Mouse (Mus musculus): ENCODE results near the gene Rassf10. TPM values are rescaled to one million over a fixed set of nuclear protein-coding genes. Genes with fewer than 3 reads are reported as not detected.
A peak's percentile ranks its signal among the peaks of the same experiment; 100 is the strongest.

Rassf10 gene
- polyA plus RNA-seq, 1 experiment from 2014 or later, result 2.6 TPM

- no peak overlapping the region for H3K4me3 ChIP-seq (ENCODE audit: low read depth, low read length)
- H3K27ac ChIP-seq (ENCODE audit: low read length), result no peak overlapping the region
- peaks cover 6% of the 10 kb centered on the region; the same call in 1 of the 2 replicates for H3K4me1 ChIP-seq (ENCODE audit: insufficient read depth, low read depth, low read length)
- WGBS, result 16% methylated on average over 5 of the region's 5 CpGs
- no peaks in the 10 kb centered on the region for H3K36me3 ChIP-seq (ENCODE audit: insufficient read depth, low read length)
- H3K9ac ChIP-seq (replicated peaks; ENCODE audit: low read depth), result no peak overlapping the region
- no peaks in the 10 kb centered on the region for H3K9me3 ChIP-seq (ENCODE audit: low read length)
- H3K4me2 ChIP-seq (replicated peaks; ENCODE audit: low read depth, low read length), result no peak overlapping the region
- no peak for ATAC-seq
- DNase-seq (ENCODE audit: low spot score), result no peak
- H3K27me3 ChIP-seq (replicated peaks; ENCODE audit: insufficient read depth, low read length), result no peaks in the 10 kb centered on the region
- TF ChIP-seq CTCF (IDR thresholded peaks at IDR 0.05) (no peak), EP300 (IDR thresholded peaks at IDR 0.05) (no peak)
Observed at GRCm38 (mm10) chr7:112983316-112983715, 29.6 kb downstream of the Rassf10 start.

DNA sequence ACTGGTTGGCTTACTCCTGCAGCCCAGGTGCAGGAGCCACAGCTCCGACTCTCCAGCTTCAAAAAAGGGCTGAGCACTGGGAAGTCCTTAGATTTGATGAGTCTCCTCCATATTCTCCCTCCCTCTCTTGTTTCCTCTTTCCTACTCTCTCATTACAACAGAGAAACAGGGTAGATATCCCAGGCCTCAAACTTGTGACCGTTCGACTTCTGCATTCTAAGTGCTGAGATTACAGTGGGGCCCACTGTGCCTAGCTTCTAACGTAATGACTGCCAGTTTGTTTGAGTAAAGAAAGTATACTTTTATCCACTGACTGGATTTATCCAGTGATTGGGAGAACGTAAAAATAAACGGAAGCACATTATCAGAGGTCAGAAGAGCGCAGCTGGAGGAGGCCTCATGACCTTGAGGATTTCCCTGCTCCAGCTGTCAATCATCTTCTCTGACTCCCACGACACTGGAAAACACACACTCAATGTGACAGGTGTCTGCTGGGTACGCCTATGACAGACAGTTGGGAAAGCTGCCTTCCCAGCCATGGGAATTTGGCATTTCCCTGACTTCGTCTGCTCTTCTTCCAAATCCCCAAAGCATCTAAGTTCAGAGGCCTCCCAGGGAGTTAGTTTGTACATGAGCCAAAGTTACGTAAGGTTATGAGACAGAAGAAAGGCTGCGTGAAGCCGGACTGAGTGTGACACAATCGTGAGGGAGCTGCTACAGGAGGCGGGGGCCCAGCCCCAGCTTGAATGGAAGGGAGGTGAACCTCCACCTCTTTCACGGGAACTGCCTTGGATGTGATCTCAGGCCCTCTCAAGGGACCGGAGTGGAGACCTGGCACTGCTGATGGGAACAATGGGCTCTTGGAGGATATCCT, 31.2 kb downstream of the Rassf10 start:
- H3K27ac ChIP-seq (ENCODE audit: low read length), result no peak overlapping the region

DNA sequence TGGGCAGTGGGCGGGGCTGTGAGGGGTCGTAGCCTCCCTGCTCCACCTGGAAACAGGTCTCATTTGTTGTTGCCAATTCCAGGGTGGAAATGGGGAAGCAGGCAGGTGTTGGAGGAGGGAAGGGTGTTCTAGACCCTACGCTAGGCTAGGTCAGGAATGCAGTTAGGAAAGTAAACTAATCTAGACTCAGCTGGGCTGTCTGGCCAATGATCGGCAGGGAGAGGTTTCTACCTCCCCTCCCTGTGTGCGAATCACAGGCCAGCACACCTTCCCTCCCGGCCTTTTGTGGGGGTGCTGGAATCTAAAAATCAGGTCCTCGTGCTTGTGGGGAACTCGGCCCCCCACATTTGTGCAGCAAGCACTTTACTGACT, 31.8 kb downstream of the Rassf10 start:
- Histone ChIP-seq H3K27ac (ENCODE audit: low read length) (no peak overlapping the region), H3K36me3 (ENCODE audit: insufficient read depth, low read length) (no peaks in the 10 kb centered on the region), H3K4me1 (ENCODE audit: insufficient read depth, low read depth, low read length) (peaks cover 6% of the 10 kb centered on the region; the same call in 1 of the 2 replicates), H3K9me3 (ENCODE audit: low read length) (no peaks in the 10 kb centered on the region), H3K4me2 (replicated peaks; ENCODE audit: low read depth, low read length) (no peak overlapping the region), H3K4me3 (ENCODE audit: low read depth, low read length) (no peak overlapping the region), H3K27me3 (replicated peaks; ENCODE audit: insufficient read depth, low read length) (no peaks in the 10 kb centered on the region), H3K9ac (replicated peaks; ENCODE audit: low read depth) (no peak overlapping the region)
- TF ChIP-seq EP300 (IDR thresholded peaks at IDR 0.05) (no peak), CTCF (IDR thresholded peaks at IDR 0.05) (no peak)
- WGBS, result 34% methylated on average over 8 of the region's 8 CpGs
- peak; percentile 13 for DNase-seq (ENCODE audit: low spot score)
- ATAC-seq, result peak; percentile 63

More for the DNA sequence above, 31.2 kb downstream of the Rassf10 start:
- H3K36me3 ChIP-seq (ENCODE audit: insufficient read depth, low read length), result no peaks in the 10 kb centered on the region
- H3K4me3 ChIP-seq (ENCODE audit: low read depth, low read length), result no peak overlapping the region
- DNase-seq (ENCODE audit: low spot score), result peak; percentile 82
- peaks cover 6% of the 10 kb centered on the region; the same call in 1 of the 2 replicates for H3K4me1 ChIP-seq (ENCODE audit: insufficient read depth, low read depth, low read length)
- no peaks in the 10 kb centered on the region for H3K27me3 ChIP-seq (replicated peaks; ENCODE audit: insufficient read depth, low read length)
- no peak overlapping the region for H3K9ac ChIP-seq (replicated peaks; ENCODE audit: low read depth)
- peak; percentile 83 for ATAC-seq
- no peak overlapping the region for H3K4me2 ChIP-seq (replicated peaks; ENCODE audit: low read depth, low read length)
- TF ChIP-seq CTCF (IDR thresholded peaks at IDR 0.05), result no peak
- no peaks in the 10 kb centered on the region for H3K9me3 ChIP-seq (ENCODE audit: low read length)
- WGBS, result 28% methylated on average over 17 of the region's 17 CpGs

DNA sequence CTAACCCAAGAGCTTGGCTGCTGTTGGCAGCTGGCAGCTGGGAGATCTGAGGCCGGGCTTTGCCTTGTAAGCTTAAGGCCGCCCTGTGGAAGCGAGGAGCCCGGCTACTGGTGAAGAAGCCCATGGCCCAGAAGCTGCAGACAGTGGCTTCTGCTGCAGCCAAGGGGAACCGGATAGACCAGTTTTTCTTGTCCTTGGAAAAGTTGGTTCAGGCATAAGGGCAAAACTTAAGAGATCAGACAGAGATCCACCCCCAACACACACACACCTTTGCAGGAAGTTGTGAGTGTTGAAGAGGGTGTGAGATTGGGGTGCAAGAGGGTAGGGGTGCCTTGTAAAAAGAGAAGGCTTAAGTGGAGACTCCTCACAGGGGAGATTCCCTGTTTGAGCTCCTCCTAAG, 39.2 kb downstream of the Rassf10 start:
- no peaks in the 10 kb centered on the region for H3K36me3 ChIP-seq (ENCODE audit: insufficient read depth, low read length)
- ATAC-seq, result 0 out of 2 replicates have a peak, but pooled peaks have one; percentile 25
- no peak overlapping the region for H3K4me3 ChIP-seq (ENCODE audit: low read depth, low read length)
- no peaks in the 10 kb centered on the region for H3K27me3 ChIP-seq (replicated peaks; ENCODE audit: insufficient read depth, low read length)
- DNase-seq (ENCODE audit: low spot score), result peak; percentile 26
- 43% methylated on average over 5 of the region's 5 CpGs for WGBS
- no peak overlapping the region for H3K4me2 ChIP-seq (replicated peaks; ENCODE audit: low read depth, low read length)
- no peaks in the 10 kb centered on the region for H3K9me3 ChIP-seq (ENCODE audit: low read length)
- no peak for TF ChIP-seq CTCF (IDR thresholded peaks at IDR 0.05)
- TF ChIP-seq EP300 (IDR thresholded peaks at IDR 0.05), result no peak
- H3K9ac ChIP-seq (replicated peaks; ENCODE audit: low read depth), result no peak overlapping the region
- H3K4me1 ChIP-seq (ENCODE audit: insufficient read depth, low read depth, low read length), result no peaks in the 10 kb centered on the region
- H3K27ac ChIP-seq (ENCODE audit: low read length), result no peak overlapping the region

DNA sequence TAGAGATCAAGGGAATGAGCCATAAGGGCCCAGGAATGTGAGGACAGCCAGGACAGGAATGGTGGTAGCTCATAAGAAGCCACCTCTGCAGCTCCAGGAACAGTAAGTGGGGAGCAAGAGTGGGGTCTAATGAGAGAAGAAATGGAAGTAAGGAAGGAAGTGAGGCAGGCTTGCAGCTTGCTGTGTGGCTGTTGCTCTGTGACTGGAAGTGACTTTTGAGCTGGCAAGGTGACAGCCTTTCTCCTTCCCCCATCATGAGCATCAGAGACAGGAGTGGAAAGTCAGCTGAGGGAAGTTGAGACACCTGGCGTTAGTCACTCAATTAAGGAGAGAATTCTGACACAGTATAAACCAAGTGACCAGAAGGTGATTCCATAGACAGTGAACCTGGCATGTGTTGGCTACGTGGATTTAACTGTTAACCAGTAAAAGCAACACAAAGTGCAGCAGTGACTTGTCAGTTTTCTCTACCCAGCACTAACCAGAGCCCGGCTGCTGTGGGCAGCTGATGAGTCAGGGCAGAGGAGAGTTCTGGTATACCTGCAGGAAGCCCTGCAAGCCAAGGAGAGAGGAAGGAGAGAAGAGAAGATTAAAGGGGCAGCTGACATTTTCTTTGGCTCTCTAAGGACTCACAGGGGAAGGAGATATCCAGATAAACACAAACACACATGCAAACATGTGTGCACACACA, 49.9 kb downstream of the Rassf10 start:
- H3K9me3 ChIP-seq (ENCODE audit: low read length), result no peaks in the 10 kb centered on the region
- no peak overlapping the region for H3K27ac ChIP-seq (ENCODE audit: low read length)
- WGBS, result 63% methylated on average over 3 of the region's 3 CpGs
- no peaks in the 10 kb centered on the region for H3K27me3 ChIP-seq (replicated peaks; ENCODE audit: insufficient read depth, low read length)
- no peak overlapping the region for H3K9ac ChIP-seq (replicated peaks; ENCODE audit: low read depth)
- ATAC-seq, result no peak
- no peak for DNase-seq (ENCODE audit: low spot score)
- H3K36me3 ChIP-seq (ENCODE audit: insufficient read depth, low read length), result no peaks in the 10 kb centered on the region
- no peak overlapping the region for H3K4me3 ChIP-seq (ENCODE audit: low read depth, low read length)
- H3K4me1 ChIP-seq (ENCODE audit: insufficient read depth, low read depth, low read length), result no peaks in the 10 kb centered on the region
- TF ChIP-seq EP300 (IDR thresholded peaks at IDR 0.05) (no peak), CTCF (IDR thresholded peaks at IDR 0.05) (no peak)
- no peak overlapping the region for H3K4me2 ChIP-seq (replicated peaks; ENCODE audit: low read depth, low read length)

DNA sequence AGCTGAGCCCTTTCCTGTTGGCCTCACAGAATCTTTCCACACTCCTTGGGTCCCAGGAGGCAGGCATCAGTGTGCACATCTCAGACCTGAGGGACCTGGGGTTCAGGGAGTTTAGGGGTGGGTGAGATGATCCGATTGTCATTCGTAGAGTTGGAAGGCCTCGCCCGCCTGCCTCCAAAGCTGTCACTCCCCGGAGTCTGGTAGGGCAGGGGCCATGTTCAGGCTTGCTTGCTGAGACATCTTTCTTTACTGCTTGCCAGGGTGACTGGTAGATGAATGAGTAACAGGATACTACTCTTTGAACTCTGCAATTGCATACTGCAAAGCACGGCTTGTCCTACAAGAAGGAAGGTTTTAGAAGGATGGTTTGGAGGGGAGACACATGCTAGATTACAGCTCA, 52.0 kb downstream of the Rassf10 start:
- TF ChIP-seq EP300 (IDR thresholded peaks at IDR 0.05) (no peak), CTCF (IDR thresholded peaks at IDR 0.05) (no peak)
- Histone ChIP-seq H3K36me3 (ENCODE audit: insufficient read depth, low read length) (no peaks in the 10 kb centered on the region), H3K27ac (ENCODE audit: low read length) (no peak overlapping the region), H3K4me1 (ENCODE audit: insufficient read depth, low read depth, low read length) (no peaks in the 10 kb centered on the region), H3K4me3 (ENCODE audit: low read depth, low read length) (no peak overlapping the region), H3K9ac (replicated peaks; ENCODE audit: low read depth) (no peak overlapping the region), H3K4me2 (replicated peaks; ENCODE audit: low read depth, low read length) (no peak overlapping the region), H3K27me3 (replicated peaks; ENCODE audit: insufficient read depth, low read length) (no peaks in the 10 kb centered on the region), H3K9me3 (ENCODE audit: low read length) (no peaks in the 10 kb centered on the region)
- WGBS, result 88% methylated on average over 6 of the region's 6 CpGs
- no peak for ATAC-seq
- no peak for DNase-seq (ENCODE audit: low spot score)
